Mouse (Mus musculus) cerebellum, adult (tissue): ENCODE measurements at regions not wholly inside any gene's neighbourhood (a gene's known extent, or its start where the extent isn't known, plus 50 kb on each side); places are given as distances from the start of the nearest gene placed in this dataset.

Experiments
- ATAC-seq: cut with Nextera tagmentation; 2 replicates; pipeline ENCODE4 v1.9.2; 2017; ENCODE audit warnings: mild to moderate bottlenecking, moderate library complexity, mixed read lengths; ENCODE audit not compliant: insufficient number of reproducible peaks, low FRiP score, low TSS enrichment

DNA sequence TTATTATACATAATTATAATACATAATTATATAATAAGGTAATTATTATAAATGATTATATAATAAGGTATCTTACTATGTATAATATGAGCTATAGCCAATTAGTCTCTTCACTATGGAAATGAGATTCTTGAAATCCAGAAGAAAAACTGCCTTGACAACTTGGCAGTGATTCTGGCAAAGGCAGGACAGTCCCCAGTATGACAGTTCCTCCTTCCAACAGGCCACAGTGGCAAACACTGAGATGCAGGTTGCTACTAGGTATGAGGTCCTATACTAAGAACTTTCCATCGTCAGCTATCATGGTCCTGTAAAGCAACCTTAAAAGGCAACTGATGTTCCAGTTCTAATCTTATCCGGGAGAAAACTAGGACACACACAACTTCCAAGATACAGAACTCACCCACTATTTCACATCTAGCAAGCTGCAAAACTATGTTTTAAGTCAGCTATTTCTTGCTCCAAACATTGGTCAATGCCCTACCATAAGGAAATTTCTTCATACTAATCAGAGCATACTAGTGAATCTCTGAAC is 124.6 kb upstream of the Bank1 start:
- no peak for ATAC-seq

DNA sequence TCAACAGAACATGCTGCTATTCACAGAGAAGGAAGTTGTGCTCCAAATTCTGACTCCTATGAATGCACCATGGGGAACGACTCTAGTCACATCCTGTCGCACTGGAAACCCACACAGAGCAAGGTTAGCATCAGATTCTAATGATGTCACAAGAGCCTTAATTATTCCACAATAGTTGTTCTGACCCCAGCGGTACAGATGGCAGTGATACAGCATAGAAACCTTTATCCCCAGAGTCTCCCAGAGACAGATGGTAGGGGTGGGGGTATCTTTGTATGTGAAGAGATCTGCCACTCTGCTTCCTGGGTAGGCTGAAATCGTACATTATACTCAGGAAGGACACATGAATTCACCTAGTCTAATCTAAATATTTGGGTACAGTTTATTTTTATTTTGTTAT is 123.5 kb upstream of the Bank1 start:
- no peak for ATAC-seq

DNA sequence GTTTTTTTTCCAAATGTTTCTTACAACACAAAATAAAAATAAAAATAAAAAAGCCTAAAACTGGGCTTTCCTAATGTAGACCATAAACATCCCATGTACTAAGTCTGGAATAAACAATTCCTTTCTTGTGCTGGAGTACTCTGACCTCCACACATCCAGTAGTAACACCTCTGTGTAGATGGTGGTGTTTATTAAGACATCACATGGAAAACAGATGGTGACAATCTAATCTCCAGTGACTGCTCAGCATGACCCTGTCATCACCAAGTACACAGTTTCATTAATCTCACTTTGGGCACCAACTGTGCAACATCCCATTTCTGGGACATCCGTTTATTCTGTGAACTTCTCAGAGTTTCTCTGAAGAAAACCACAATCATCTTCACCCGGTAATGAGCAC is 118.7 kb upstream of the Bank1 start:
- ATAC-seq: no peak

DNA sequence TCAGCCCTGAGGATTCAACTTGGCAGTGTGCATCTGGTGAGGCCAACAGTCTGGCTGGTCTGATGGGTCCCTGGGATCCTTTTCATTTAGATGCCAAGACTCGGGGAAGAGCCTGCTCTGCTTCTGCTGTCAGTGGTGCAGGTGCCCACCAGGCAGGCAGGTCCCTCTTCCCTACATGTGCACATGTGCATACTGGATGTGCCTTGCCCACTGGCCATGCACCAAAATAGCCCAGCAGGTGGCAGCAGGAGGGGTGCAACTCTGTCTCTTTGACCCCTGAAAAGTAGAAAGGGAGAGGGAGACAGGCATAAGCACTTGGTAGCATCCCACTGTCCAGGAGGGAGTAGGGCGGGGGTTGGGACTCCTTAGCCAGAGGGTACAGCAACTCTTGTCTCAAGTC is 116.2 kb upstream of the Bank1 start:
- ATAC-seq: 0 out of 2 replicates have a peak, but pooled peaks have one; percentile 10

DNA sequence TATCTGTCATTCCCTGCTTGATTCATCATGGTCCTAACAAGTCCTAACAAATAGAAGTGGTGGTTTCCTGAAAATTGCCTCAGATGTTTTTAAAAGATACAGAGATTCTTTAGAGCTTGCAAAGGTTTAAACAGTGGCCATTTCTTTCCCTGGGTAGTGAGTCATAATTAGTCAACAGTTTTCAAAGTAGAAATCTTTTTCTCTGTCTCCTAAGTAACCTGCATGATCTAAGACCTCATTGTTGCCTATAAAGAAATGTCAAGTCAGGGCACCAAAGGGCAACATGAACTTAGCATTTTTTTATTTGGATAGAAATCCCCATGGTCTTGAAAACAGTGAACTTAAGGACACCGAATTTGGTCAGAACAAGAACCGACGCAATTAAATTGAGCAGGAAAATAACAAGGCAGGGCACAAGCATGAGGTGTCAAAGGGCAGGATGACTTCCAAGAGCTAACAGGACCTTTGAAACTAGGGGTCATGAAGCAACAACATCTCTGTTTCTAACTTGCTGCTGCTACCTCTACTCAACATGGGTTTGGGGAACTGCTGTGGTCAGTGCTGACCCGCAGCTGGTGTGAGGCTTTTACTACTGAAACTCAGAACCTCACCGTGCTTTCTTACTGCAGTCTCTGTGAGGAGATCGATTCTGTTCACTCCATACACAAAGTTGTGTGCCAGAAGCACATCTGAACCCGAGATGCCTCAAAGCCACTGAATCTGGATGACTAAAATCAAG is 114.2 kb upstream of the Bank1 start:
- no peak for ATAC-seq

DNA sequence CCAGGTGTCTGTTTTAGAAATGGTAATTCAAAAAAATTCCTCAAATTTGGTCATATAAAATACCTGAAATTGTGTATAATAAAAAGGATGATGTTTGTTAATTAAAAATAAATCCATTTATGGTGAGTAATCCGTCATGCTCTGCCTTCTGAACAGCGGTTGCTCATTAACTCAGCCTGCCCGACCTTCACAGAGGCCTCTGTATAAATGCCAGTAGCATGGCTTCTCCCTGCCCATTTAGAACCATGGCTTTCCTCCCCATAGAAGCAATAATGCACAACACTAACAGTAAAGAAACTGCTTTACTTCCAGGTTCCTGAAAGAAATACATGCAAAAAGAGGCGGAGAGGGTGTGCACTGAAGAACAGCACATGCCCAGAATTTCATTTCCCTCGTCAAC is 113.5 kb upstream of the Bank1 start:
- ATAC-seq: no peak

DNA sequence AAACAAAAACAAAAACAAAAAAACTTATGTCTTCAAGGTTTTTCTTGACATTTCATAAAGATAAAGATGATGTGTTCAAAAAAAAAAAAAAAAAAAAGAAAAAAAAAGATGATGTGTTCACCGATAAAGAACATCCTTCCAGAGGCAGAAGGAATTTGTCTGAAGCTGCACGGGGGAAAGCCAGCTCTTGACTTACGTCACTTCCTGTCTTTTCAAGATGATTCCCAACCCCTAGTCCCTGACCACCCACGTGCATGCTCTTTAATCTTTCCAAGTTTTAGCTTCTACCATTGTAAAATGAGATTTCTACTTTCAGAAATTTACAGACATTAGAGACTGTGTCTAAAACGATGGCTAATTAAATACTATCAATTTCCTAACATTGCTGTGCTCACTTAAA is 108.5 kb upstream of the Bank1 start:
- ATAC-seq: no peak

DNA sequence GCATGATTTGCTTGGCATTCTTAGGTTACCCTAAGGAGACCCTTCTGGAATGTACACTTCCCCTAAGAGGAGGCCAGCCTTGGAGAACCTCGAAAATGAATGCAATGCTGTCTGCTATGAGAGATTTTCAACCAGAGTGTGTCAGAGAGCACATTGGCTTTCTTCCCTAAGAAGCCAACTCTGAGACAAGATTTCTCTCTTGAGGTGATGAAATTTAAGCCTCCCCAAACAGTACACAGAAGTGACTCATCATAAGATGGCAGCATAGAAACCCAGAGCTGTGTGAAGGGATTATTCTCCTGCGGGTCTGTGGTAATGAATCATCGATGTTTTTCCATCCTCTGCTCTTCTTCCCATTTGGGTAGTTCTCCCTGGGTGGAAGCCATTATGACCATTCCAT is 106.2 kb upstream of the Bank1 start:
- no peak for ATAC-seq

DNA sequence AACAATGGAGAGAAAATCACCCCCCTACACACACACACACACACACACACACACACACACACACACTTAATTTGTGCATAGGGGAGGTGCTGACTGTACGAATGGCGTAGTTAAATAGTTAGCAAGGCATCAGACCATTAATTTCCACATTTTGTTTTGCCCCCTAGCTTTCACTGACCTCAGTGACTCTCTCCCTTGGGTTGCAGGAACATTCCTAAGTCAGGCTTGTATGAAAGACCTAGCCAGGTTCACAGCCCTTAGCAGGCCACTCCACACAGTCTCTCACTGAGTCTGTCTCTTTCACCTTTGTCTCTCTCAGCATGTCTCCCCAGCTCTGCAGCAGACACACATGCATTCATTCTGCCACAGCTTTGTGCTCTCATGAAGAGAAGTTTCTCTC is 101.6 kb upstream of the Bank1 start:
- ATAC-seq: no peak

DNA sequence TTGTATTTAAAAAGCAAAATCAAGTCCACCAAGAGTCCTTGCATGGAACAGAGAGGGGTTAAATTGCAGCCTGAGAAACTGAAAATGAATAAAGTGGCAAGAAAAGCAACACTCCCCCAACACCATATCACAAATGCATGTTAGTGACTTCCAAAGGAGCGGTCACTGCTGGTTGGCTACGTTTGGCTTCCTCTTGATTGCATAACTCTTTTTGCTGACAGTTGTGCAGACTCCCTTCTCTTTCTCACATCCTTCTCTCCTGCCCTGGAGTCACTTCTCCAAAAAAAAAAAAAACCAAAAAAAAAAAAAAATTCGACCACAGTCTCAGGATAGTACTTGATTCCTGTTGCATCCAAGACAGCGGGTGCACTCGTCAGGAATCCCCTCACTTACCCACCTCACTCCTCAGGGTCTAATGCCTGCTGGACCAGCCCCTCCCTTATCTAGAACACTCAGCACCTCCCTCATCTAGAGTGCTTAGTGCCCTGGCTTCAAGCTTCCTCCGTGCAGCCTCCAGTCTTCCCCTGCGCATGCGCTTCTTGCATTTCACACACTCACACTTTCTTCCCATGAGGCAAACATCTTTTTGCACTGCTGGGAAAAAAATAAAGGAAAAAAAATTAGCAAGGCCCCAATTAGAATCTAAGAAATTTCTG is 100.8 kb upstream of the Bank1 start:
- no peak for ATAC-seq

DNA sequence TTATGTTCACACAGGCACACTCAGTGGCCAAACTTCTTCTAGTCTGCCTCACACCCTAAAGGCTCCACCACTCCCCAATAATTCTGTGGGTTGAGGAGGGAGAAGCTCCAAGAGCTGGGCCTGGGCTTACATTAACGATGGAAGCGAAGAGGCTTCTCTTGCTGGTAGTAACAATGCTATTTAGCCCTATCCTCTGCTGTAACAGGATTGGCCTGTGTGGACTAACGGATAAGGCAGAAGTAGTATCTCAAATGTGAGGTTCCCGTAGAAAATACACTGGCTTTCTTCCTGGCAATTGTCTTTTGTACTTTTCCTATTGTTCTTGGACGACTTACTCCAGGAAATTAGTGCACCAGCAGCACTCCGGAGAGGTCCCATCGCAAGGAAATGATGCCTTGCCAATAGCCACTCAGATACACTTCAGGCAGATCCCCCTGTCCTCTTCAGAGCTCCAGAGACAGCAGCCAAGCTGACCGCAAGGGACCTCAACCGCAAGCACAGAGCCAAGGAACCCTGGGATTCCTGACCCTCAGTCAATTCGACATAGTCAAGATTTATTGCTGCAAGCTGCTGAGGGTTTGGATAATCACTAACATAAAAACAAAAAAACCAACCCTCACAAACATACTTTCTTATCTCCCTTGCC is 96.2 kb upstream of the Bank1 start:
- ATAC-seq: no peak

DNA sequence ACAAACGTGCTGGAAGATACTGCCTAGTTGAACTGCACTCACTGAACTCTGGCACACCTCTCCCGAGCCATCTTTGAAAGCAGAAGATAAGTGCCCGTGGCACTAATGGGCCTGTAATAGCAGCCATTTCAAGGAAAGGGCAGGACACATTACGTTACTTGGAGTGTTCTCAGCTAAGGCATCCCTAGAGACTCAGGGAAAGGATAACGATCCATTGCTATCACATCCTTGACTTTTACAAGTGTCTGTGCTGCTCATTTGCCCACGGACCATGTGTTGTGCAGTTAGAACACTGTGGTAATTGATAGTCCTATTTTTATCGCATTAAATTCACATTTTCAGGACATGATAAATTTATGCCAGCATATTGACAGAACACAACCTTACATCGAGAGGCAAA is 79.7 kb upstream of the Bank1 start:
- no peak for ATAC-seq

DNA sequence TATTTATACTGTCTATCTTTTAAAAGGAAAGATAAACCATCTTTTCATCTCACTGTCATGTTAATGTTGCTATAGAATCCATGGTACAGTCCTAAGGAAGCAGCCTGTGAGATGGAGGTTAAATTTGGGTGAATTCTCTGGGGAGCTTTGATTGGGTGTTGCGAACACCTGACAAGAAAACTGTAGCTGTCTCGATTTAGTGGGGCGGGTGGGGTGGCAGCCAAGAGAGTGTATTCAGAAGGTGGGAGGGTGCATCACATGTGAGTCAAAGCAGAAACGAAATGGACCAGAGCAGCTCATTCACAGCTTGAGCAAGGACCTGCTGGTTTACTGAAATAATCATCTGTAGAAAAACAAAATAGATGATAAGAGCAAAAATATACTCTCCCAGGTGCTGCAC is 57.4 kb upstream of the Bank1 start:
- no peak for ATAC-seq

DNA sequence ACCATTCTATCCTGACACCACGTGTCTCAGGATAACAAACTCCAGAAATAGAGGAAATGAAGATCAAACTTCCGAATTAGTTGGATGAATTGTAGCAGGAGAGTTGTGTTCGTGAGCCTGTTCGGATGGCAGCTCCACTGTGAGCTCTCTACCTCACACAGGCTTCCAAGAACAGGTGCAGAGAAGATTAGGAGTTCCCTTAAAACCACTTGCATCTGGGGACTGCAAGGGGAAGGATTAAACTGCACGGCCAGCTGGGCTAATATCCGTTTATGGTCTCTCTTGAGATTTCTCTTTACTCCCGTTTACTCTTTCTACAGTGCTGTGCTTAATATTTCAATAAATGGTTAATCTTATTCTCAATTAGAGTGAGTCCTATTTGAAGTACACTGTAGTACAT is 54.8 kb upstream of the Bank1 start:
- no peak for ATAC-seq

DNA sequence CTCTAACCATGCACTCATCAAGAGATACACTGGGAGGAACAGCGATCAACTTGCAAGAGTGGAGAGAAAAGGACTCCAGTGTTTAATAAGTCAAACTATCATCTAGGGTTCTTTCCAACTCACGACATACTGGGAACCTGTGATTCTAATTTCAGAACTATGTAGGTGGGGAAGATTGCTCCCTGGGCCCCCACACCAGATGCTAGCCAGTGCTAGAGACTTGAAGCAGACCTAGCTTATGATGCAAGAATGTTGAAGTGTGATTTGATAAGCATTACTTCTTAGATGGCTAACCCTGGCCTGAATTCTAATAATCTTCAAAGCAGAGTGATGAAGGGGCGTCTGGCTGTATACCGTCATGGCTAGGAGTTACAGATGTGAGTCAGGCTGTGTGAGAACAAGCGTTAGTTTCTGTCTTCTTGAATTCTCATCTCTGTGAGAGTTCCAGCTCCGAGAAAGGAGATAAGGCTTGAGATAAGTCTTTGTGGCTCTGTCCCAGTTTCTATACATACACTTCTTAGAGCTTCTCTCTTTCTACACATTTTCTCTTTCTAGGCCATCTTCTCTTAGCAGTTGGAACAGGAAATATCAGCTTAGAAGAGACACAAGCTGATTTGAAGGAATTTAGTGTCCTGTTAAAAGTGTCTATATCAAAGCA is 54.0 kb upstream of the Bank1 start:
- no peak for ATAC-seq

DNA sequence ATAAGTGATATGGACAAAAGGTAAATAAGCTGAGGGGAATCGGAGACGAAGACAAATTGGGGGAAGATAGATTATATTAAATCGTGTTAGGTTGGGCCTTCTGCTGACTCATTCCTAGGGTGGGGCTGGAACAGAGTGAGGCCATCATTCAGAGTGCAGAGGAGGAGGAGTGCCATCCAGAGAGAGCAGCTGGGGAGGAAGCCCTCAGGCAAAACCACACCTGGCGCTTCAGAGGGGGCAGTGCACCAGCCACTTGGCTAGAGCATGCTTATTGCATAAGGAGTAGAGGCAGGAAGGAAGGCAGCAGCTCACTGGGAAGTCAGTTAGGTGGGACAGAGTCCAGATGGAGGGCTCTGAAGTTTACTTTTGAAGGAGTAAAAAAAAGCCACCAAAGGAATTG is 51.0 kb upstream of the Bank1 start:
- no peak for ATAC-seq
